Mouse (Mus musculus): ENCODE data around the gene Phlda3.

DNA sequence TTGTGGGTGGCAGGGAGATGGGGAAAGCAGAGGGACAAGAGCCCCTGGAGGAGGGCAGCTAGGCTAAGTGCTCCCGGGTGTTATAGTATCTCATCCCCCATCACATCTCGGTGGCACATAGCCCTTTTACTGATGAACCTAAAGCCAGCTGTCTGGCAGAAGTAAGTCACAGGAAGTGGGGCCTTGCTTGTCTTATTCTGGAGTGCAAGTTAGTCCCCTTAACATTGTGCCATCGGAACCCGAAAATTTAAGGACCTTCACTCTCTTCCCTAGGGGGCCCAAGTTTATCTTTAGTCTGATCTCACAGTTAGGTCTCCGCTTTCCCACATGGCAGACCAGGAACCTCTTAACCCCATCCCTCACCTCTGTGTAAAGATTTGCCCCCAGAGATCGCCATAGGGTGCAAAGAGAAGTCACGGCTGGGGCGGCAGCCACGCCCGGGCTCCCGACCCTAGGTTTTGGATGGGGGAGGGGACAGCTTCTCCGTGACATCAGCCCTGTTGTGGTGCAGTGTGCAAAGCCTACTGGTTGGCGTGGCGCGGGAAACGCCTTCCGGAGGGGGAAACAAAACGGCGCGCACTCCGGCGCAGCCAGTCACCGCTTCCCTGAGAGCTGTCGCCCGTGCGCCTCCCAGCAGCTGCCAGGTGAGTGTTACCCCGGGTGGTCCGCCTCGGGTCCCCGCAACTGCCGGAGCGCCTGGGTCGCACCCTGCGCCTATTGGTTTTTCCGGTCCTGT lies 37.1 kb upstream of the Phlda3 start:
- TF ChIP-seq GATA1 (IDR thresholded peaks at IDR 0.05; ENCODE audit: low read length) (no peak), TAL1 (IDR thresholded peaks at IDR 0.05; ENCODE audit: low read length) (no peak)
